Mouse (Mus musculus): ENCODE results near the gene Rps5.
A peak's percentile ranks its signal among the peaks of the same experiment; 100 is the strongest.
"Not testable (repeated sequence)": the region's sequence is repeated elsewhere in the genome, so short reads cannot be mapped to it uniquely, and the experiment has no call there.

Rps5 gene

DNA sequence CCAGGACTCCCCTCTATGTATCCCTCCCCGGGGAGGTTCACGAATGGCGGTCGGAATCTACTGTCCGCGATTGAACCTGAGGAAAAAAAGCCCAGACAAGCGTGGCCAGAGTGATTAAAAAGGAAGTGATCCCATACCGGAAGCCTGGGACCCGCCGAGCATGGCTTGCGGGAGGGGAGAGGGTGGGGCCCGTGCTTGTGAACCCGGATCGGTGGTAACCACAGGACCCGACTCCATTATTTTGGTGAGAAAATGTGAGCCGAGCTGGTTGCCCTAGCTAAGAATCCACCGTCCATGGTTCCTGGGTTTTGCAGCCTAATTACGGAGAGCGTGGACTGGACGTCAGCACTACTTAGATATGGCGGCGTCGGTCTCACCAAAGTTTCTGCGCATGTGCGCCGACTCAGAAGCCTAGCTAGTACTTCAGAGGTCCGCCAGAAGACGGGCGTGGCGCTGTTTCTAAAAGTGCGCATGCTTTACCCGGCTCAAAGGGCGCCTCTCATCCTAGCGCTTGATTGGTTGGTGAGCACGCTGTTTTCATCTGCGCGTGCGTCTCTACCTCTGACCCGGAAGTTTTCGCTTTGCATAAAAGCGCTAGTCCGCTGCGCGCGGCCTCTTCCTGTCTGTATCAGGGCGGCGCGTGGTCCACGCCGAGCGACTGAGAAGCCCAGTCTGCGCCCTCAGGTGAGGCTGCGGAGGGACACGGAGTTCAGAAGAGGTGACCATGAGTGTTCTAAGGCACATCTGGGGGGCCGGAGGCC, at the start of gene Rps5:
Gene Rps5 (plus strand): TSS at position 586 of the 761 bp plus-strand sequence.
- DNase-seq (ENCODE audit: low read depth, low spot score) = peak; percentile 99

- DNase-seq (ENCODE audit: low read depth, low spot score) = peak; percentile 75
These were observed 47.8 kb upstream of the Rps5 start for GRCm38 (mm10) chr7:12874301-12874700.

GRCm38 (mm10) chr7:12880036-12880435, 42.1 kb upstream of the Rps5 start:
- no peak for DNase-seq (ENCODE audit: low read depth, low spot score)

DNA sequence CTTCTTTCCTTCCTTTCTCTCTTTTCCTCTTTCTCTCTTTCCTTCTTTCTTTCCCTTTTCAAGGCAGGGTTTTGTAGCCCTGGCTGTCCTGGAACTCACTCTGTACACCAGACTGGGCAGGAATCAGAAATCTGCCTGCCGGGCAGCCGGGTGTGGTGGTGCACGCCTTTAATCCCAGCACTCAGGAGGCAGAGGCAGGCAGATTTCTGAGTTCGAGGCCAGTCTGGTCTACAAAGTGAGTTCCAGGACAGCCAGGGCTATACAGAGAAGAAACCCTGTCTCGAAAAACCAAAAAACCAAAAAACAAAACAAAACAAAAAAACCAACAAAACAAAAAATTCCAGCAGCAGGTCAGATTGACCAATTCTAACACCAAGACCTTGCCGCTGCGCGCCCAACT, 41.6 kb upstream of the Rps5 start:
- not testable (repeated sequence) for DNase-seq (ENCODE audit: low read depth, low spot score)

DNA sequence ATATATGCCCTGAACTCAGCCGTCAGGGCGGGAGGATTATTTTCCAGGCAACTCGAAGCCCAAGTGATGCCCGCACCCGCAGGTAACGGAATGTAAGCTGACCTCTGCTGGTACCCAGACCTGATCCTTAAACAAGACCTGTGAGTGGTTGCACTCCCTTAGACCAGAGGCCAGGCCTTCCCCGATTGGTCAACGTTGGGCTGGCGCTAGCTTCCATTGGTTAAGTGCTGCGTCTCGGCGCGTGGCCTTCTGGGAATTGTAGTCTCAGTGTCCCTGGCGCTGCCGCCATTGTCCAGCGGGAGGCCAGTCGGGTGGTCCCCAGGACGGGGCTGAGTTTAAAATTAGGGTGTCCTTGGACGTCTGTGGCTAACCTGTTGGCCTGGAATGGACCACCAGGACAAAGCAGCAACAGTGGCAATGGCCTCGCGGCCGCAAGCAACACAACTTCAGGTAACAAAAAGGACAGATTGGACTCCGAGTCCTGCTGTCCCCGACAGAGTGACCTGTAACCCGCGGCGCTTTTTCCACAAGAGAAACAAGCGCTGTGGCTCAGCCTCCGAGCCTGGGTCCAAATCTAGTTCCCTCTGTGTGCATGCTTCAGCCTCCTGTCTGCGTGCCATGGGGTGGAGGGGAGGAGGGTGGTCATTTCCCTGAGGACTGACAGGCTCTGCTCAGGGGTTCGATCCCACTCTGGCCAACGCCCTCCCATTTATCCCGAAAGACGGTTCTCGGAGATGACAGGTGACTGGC, 41.0 kb upstream of the Rps5 start, which contains the start of gene Zfp128:
Gene Zfp128 (plus strand): TSS at position 267 of the 750 bp plus-strand sequence.
- DNase-seq (ENCODE audit: low read depth, low spot score) = peak; percentile 91

DNA sequence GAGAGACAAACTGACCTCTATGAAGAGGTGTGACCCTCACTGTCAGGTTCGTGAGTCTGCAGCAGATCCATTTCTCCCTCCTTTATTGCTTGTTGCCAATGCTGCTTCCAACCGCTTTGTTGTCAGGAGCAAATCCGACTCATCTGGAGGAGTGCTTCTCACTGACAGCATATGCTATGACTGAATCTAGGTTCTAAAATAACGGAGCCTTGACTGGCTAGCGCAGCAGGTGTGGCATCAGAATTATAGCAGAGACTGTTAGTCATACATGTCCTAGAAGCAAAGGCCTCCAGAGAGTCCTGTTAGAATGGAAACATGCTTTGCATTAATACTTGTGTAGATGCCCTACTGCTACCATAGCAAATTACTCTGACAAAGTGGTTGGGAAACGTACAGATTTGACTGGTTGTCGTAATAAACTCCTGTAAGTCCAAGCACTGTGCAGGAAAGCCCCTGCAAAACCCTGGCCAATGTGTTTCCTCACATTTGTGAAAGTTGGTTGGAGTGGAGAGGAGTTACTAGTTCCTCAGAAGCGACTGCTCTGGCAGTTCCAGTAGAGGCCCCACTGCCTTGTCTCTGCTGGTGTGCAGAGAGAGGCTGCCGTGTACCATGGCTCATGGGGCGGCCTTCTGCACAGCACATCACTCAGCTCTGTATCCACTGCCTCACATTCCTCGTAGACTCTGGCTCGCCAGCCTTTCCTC, 35.4 kb upstream of the Rps5 start:
- no peak for DNase-seq (ENCODE audit: low read depth, low spot score)

- no peak for DNase-seq (ENCODE audit: low read depth, low spot score)
These were observed 34.5 kb upstream of the Rps5 start for GRCm38 (mm10) chr7:12887585-12887984.

- no peak for DNase-seq (ENCODE audit: low read depth, low spot score)
These were observed 31.2 kb upstream of the Rps5 start for GRCm38 (mm10) chr7:12890928-12891327.

DNA sequence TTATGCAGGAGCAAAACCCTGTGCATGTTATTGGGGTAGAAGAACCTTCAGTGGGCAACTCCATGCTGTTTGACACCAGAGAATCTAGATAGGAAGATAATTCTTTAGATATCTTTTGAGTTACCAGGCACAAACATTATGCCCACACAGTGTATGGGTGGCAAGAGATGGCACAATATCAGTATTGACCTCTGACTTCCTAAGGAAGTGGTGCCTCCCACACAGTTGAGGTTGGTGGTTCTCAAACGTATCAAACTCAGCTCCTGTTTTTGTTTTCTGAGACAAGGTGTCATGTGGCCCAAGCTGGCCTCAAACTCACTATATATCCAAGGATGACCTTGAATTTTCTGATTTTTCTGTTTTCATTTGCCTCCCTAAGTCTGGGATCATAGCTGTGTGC, 30.8 kb upstream of the Rps5 start:
- DNase-seq (ENCODE audit: low read depth, low spot score) = no peak

DNA sequence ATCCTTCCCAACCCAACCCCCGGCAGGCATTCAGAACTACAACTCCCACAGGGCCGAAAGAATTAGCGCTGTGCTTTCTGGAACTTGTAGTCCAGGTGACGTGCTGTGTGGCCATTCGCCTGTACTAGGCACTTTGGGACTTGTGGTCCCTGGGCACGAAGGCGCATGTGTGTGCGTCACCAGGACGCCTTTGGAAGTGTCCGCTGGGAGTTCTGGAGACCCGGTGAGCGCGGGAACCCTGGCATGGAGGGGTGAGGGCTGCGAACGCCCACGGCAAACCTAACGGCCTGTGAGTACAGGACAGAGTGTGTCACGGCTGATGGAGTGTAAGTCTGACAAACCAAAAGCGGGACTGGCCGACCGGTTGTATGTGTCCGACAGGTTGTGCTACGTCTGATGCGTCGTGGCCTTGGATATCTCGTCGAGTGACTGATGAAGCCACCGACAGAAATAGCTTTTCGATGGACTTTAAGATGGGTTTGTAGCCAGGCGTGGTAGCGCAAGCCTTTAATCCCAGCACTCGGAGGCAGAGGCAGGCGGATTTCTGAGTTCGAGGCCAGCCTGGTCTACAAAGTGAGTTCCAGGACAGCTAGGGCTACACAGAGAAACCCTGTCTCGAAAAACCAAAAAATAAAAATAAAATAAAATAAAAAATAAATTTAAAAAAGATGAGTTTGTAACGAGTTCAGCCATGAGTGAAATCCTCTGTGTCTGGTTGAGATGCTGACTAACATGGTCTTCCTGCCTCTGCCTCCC, 24.3 kb upstream of the Rps5 start, which contains the start of gene Zscan22:
Gene Zscan22 (plus strand): TSS at position 161 of the 756 bp plus-strand sequence.
- DNase-seq (ENCODE audit: low read depth, low spot score) = peak; percentile 89

DNA sequence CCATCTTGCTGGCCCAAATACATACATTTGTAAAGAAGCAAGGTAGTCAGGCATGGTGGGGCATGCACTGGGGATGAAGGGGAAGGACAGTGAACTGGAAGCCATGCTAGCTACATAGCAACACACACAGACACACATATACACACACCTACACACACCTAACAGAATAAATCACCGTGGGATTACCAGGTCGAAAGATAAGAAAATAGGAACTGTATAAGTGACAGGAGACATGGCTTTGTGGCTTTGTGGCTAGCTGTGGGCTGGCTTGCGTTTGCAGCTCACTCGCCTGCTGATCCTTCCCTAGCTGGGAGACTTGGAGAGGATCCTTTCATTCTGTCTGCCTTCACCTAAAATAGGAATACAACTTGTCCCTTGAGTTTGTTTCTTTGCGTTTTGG, 20.6 kb upstream of the Rps5 start:
- DNase-seq (ENCODE audit: low read depth, low spot score) = no peak

GRCm38 (mm10) chr7:12903623-12904022, 18.5 kb upstream of the Rps5 start:
- DNase-seq (ENCODE audit: low read depth, low spot score) = peak; percentile 44

- no peak for DNase-seq (ENCODE audit: low read depth, low spot score)
These were observed 16.9 kb upstream of the Rps5 start for GRCm38 (mm10) chr7:12905146-12905545.

GRCm38 (mm10) chr7:12909498-12909962, 12.6 kb upstream of the Rps5 start:
- peak; percentile 91 for DNase-seq (ENCODE audit: low read depth, low spot score)

DNA sequence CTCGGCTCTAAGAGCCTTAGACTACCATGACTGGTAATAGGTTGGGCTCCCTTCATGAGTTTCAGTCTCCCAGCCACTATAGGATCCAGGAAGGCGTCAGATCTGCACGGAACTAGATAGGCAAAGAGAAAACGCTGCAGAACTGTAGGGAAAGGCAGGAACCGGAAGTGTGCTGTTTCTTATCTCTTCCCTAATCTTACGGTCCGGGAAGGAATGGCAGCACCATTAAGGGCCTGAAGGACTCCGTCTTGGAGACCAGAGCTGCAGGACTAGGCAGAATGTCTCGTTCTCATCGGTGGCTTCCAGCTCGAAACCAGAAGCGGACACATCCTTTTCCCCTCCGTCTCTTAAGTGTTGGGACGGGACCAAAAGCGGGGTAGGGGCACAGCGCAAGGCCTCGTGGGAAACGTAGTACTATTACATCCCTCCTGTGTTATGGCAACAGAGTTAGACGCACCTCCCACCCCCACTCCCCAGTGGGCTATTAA, 11.9 kb upstream of the Rps5 start:
- peak; percentile 65 for DNase-seq (ENCODE audit: low read depth, low spot score)

DNA sequence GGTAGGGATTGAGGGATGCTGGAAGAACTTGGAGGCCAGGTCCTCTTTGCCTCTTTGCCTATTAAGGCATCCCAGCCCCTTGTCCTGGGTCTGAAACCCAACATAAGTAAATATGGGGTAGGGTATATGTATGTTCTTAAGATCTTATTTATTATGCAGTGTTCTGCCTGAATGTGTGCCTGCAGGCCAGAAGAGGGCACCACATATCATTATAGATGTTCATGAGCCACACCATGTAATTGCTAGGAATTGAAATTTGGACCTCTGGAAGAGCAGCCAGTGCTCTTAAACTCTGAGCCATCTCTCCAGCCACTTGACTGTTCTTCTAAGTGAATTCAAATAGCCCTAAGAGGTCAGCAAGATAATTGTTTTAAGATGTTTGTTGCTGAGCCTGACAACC, 8.5 kb upstream of the Rps5 start:
- peak; percentile 71 for DNase-seq (ENCODE audit: low read depth, low spot score)

DNA sequence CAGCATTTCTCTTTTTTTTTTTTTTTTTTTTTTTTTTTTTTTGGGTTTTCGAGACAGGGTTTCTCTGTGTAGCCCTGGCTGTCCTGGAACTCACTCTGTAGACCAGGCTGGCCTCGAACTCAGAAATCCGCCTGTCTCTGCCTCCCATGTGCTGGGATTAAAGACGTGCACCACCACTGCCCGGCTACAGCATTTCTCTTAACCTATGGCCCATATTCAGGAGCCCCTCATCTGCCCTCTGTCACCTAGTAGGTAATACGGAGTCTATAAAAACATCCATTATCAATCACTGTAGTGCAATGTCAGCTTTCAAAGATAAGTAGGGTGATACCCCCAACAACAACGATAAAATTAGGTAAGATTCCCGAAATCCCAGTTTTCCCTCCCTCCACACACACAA, 1.6 kb upstream of the Rps5 start:
- not testable (repeated sequence) for DNase-seq (ENCODE audit: low read depth, low spot score)

GRCm38 (mm10) chr7:12921318-12921704, 779 bp upstream of the Rps5 start:
- DNase-seq (ENCODE audit: low read depth, low spot score) = no peak

GRCm38 (mm10) chr7:12922729-12923128, 639 bp downstream of the Rps5 start:
- DNase-seq (ENCODE audit: low read depth, low spot score) = no peak

GRCm38 (mm10) chr7:12926316-12926715, 4.2 kb downstream of the Rps5 start:
- no peak for DNase-seq (ENCODE audit: low read depth, low spot score)

DNA sequence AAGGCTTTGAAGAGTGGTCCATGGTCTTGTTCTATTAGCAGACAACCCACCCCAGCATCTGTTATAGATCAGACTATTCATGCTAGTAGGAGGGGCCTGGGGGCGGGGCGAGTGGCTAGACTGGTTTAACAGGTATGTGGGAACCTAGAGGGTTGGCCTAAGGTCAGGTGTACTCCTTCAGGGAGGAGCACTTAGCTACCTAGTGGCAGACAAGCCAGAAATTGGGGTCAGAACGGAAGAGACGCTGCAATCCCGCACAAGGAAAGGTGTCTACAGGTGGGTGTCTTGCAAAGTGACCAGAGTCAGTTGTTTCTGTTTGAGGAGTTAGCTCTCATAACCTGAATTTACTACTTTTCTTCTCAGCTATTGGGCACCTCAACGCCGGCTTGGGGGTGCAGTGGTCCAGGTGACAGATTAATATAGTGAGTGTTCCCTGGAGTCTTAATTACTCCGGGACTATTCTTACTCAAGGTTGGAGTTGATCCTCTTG, 5.1 kb downstream of the Rps5 start, which contains the start of gene Rnf225:
Gene Rnf225 (plus strand): TSS at position 226 of the 490 bp plus-strand sequence.
- DNase-seq (ENCODE audit: low read depth, low spot score) = no peak
